Mouse (Mus musculus): ENCODE data around the gene Sv2a. TPM values are rescaled to one million over a fixed set of nuclear protein-coding genes. Genes with fewer than 3 reads are reported as not detected.

Sv2a gene
- polyA plus RNA-seq, 1 experiment from 2014 or later = 14.1 TPM

- WGBS = 36% methylated on average over 11 of the region's 12 CpGs
- Histone ChIP-seq H3K9ac (ENCODE audit: low read length) (0 out of 2 replicates have a peak overlapping the region, but pooled peaks have one; percentile 1), H3K36me3 (ENCODE audit: control insufficient read depth, insufficient read depth, low read length) (peaks cover 2% of the 10 kb centered on the region), H3K4me2 (ENCODE audit: low read depth) (peak overlapping the region; percentile 73), H3K9me3 (ENCODE audit: control insufficient read depth, low read length) (no peaks in the 10 kb centered on the region), H3K27ac (ENCODE audit: low read depth, low read length) (no peak overlapping the region), H3K4me3 (ENCODE audit: low read depth, low read length) (peak overlapping the region; percentile 43), H3K4me1 (ENCODE audit: control insufficient read depth, insufficient read depth, low read length) (0 out of 2 replicates have a peak, but pooled peaks cover 3% of the 10 kb centered on the region), H3K27me3 (ENCODE audit: control insufficient read depth, insufficient read depth, low read length) (no peaks in the 10 kb centered on the region)
- DNase-seq (ENCODE audit: low spot score) (no peak), ATAC-seq (ENCODE audit: insufficient read depth, low FRiP score, low TSS enrichment) (peak; percentile 33; the same call in 1 of the 2 replicates)
Observed at GRCm38 (mm10) chr3:96181510-96182381, 795 bp downstream of the Sv2a start.

- Histone ChIP-seq H3K4me3 (ENCODE audit: low read depth, low read length) (no peak overlapping the region), H3K9me3 (ENCODE audit: control insufficient read depth, low read length) (no peaks in the 10 kb centered on the region), H3K4me2 (ENCODE audit: low read depth) (peak overlapping the region; percentile 21; the same call in 1 of the 2 replicates), H3K36me3 (ENCODE audit: control insufficient read depth, insufficient read depth, low read length) (peaks cover 2% of the 10 kb centered on the region), H3K27me3 (ENCODE audit: control insufficient read depth, insufficient read depth, low read length) (no peaks in the 10 kb centered on the region), H3K9ac (ENCODE audit: low read length) (no peak overlapping the region), H3K27ac (ENCODE audit: low read depth, low read length) (no peak overlapping the region), H3K4me1 (ENCODE audit: control insufficient read depth, insufficient read depth, low read length) (0 out of 2 replicates have a peak, but pooled peaks cover 3% of the 10 kb centered on the region)
- DNase-seq (ENCODE audit: low spot score) (no peak), ATAC-seq (ENCODE audit: insufficient read depth, low FRiP score, low TSS enrichment) (no peak)
- 52% methylated on average over 4 of the region's 4 CpGs for WGBS
Observed at GRCm38 (mm10) chr3:96182382-96182776, 1.4 kb downstream of the Sv2a start.

GRCm38 (mm10) chr3:96192977-96193376, 12.0 kb downstream of the Sv2a start:
- Histone ChIP-seq H3K27ac (ENCODE audit: low read depth, low read length) (no peak overlapping the region), H3K9ac (ENCODE audit: low read length) (no peak overlapping the region), H3K4me3 (ENCODE audit: low read depth, low read length) (no peak overlapping the region), H3K4me2 (ENCODE audit: low read depth) (no peak overlapping the region), H3K9me3 (ENCODE audit: control insufficient read depth, low read length) (no peaks in the 10 kb centered on the region), H3K27me3 (ENCODE audit: control insufficient read depth, insufficient read depth, low read length) (no peaks in the 10 kb centered on the region), H3K36me3 (ENCODE audit: control insufficient read depth, insufficient read depth, low read length) (no peaks in the 10 kb centered on the region; the same call in 1 of the 2 replicates), H3K4me1 (ENCODE audit: control insufficient read depth, insufficient read depth, low read length) (peaks cover 5% of the 10 kb centered on the region)
- DNase-seq (ENCODE audit: low spot score) = no peak
- 65% methylated on average over 12 of the region's 12 CpGs for WGBS
- no peak for ATAC-seq (ENCODE audit: insufficient read depth, low FRiP score, low TSS enrichment)

DNA sequence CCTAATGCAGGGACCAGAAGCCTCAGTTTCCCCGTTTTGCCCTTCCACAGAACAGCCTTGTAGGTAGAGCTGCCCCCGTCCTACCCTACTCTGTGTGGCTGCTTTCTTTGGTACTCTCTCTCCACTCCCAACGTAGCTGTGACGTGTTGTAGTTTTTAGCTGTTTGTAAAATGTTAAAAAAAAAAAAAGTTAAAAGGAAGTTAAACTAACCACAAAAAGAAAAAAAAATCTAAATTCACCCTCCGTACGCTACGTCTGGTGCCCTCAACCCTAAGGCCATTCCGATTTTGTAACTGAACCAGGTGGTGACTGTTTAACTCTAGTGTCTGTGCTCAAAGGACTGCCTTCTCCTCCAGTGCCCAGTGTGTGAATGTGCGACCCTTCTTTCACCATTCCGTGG, 14.0 kb downstream of the Sv2a start:
- WGBS = 92% methylated on average over 10 of the region's 10 CpGs
- ATAC-seq (ENCODE audit: insufficient read depth, low FRiP score, low TSS enrichment) (no peak), DNase-seq (ENCODE audit: low spot score) (no peak)
- Histone ChIP-seq H3K4me2 (ENCODE audit: low read depth) (no peak overlapping the region), H3K27me3 (ENCODE audit: control insufficient read depth, insufficient read depth, low read length) (no peaks in the 10 kb centered on the region), H3K4me1 (ENCODE audit: control insufficient read depth, insufficient read depth, low read length) (peaks cover 5% of the 10 kb centered on the region), H3K9ac (ENCODE audit: low read length) (no peak overlapping the region), H3K27ac (ENCODE audit: low read depth, low read length) (no peak overlapping the region), H3K36me3 (ENCODE audit: control insufficient read depth, insufficient read depth, low read length) (no peaks in the 10 kb centered on the region; the same call in 1 of the 2 replicates), H3K9me3 (ENCODE audit: control insufficient read depth, low read length) (no peaks in the 10 kb centered on the region), H3K4me3 (ENCODE audit: low read depth, low read length) (no peak overlapping the region)

- 90% methylated on average over 11 of the region's 11 CpGs for WGBS
- Histone ChIP-seq H3K4me3 (ENCODE audit: low read depth, low read length) (no peak overlapping the region), H3K36me3 (ENCODE audit: control insufficient read depth, insufficient read depth, low read length) (no peaks in the 10 kb centered on the region; the same call in 1 of the 2 replicates), H3K27ac (ENCODE audit: low read depth, low read length) (no peak overlapping the region), H3K4me2 (ENCODE audit: low read depth) (no peak overlapping the region; the same call in 1 of the 2 replicates), H3K4me1 (ENCODE audit: control insufficient read depth, insufficient read depth, low read length) (peaks cover 5% of the 10 kb centered on the region), H3K9ac (ENCODE audit: low read length) (no peak overlapping the region), H3K27me3 (ENCODE audit: control insufficient read depth, insufficient read depth, low read length) (no peaks in the 10 kb centered on the region), H3K9me3 (ENCODE audit: control insufficient read depth, low read length) (no peaks in the 10 kb centered on the region)
- no peak for DNase-seq (ENCODE audit: low spot score)
- ATAC-seq (ENCODE audit: insufficient read depth, low FRiP score, low TSS enrichment) = no peak
Observed at GRCm38 (mm10) chr3:96195616-96196313, 14.8 kb downstream of the Sv2a start.

GRCm38 (mm10) chr3:96196437-96197128, 15.6 kb downstream of the Sv2a start:
- H3K36me3 ChIP-seq (ENCODE audit: control insufficient read depth, insufficient read depth, low read length) = no peaks in the 10 kb centered on the region; the same call in 1 of the 2 replicates
- peak overlapping the region; percentile 54 for H3K4me2 ChIP-seq (ENCODE audit: low read depth)
- 19% methylated on average over 27 of the region's 27 CpGs for WGBS
- H3K27ac ChIP-seq (ENCODE audit: low read depth, low read length) = peak overlapping the region; percentile 95
- peak overlapping the region; percentile 63 for H3K4me3 ChIP-seq (ENCODE audit: low read depth, low read length)
- no peaks in the 10 kb centered on the region for H3K27me3 ChIP-seq (ENCODE audit: control insufficient read depth, insufficient read depth, low read length)
- DNase-seq (ENCODE audit: low spot score) (no peak), ATAC-seq (ENCODE audit: insufficient read depth, low FRiP score, low TSS enrichment) (peak; percentile 40; the same call in 1 of the 2 replicates)
- peaks cover 5% of the 10 kb centered on the region for H3K4me1 ChIP-seq (ENCODE audit: control insufficient read depth, insufficient read depth, low read length)
- H3K9ac ChIP-seq (ENCODE audit: low read length) = peak overlapping the region; percentile 95
- H3K9me3 ChIP-seq (ENCODE audit: control insufficient read depth, low read length) = no peaks in the 10 kb centered on the region

GRCm38 (mm10) chr3:96197129-96197749, 16.3 kb downstream of the Sv2a start:
- Histone ChIP-seq H3K9me3 (ENCODE audit: control insufficient read depth, low read length) (no peaks in the 10 kb centered on the region), H3K27ac (ENCODE audit: low read depth, low read length) (peak overlapping the region; percentile 95), H3K27me3 (ENCODE audit: control insufficient read depth, insufficient read depth, low read length) (no peaks in the 10 kb centered on the region), H3K4me3 (ENCODE audit: low read depth, low read length) (peak overlapping the region; percentile 63), H3K36me3 (ENCODE audit: control insufficient read depth, insufficient read depth, low read length) (no peaks in the 10 kb centered on the region; the same call in 1 of the 2 replicates), H3K9ac (ENCODE audit: low read length) (peak overlapping the region; percentile 95), H3K4me1 (ENCODE audit: control insufficient read depth, insufficient read depth, low read length) (peaks cover 5% of the 10 kb centered on the region), H3K4me2 (ENCODE audit: low read depth) (peak overlapping the region; percentile 54)
- DNase-seq (ENCODE audit: low spot score) = peak; percentile 90
- peak; percentile 97 for ATAC-seq (ENCODE audit: insufficient read depth, low FRiP score, low TSS enrichment)
- WGBS = under 1% methylated on average over 50 of the region's 50 CpGs

DNA sequence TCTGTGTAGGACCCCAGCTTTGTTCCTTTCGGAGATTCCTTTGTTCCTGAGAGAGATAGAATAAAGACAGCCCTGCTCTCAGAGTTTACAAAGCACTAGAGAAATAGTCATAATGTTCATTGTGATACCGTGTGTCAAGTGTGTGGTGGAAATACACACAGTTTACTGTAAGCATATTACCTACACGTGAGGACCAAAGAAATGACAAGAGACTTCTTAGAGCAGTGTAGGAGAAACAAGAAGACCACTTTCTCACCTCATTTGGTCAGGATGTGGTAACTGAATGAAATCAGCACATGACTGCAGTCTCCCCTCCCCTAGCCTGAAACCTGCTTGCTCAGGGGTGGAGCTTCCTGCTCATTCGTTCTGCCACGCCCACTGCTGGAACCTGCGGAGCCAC, 17.2 kb downstream of the Sv2a start:
- Histone ChIP-seq H3K36me3 (ENCODE audit: control insufficient read depth, insufficient read depth, low read length) (no peaks in the 10 kb centered on the region; the same call in 1 of the 2 replicates), H3K9me3 (ENCODE audit: control insufficient read depth, low read length) (no peaks in the 10 kb centered on the region), H3K4me1 (ENCODE audit: control insufficient read depth, insufficient read depth, low read length) (peaks cover 5% of the 10 kb centered on the region), H3K27me3 (ENCODE audit: control insufficient read depth, insufficient read depth, low read length) (no peaks in the 10 kb centered on the region), H3K4me2 (ENCODE audit: low read depth) (peak overlapping the region; percentile 54), H3K9ac (ENCODE audit: low read length) (peak overlapping the region; percentile 32), H3K4me3 (ENCODE audit: low read depth, low read length) (0 out of 2 replicates have a peak overlapping the region, but pooled peaks have one; percentile 2), H3K27ac (ENCODE audit: low read depth, low read length) (no peak overlapping the region)
- DNase-seq (ENCODE audit: low spot score) (no peak), ATAC-seq (ENCODE audit: insufficient read depth, low FRiP score, low TSS enrichment) (no peak)
- WGBS = 3% methylated on average over 6 of the region's 6 CpGs

Data from neural tube, embryonic 11.5 days (tissue).